Mouse (Mus musculus): Measurements from ENCODE around the gene Gstp2. TPM values are rescaled to one million over a fixed set of nuclear protein-coding genes. Genes with fewer than 3 reads are reported as not detected.
"Not testable (repeated sequence)": the region's sequence is repeated elsewhere in the genome, so short reads cannot be mapped to it uniquely, and the experiment has no call there.

Gstp2 gene
- polyA plus RNA-seq, 1 experiment from 2014 or later = 11.1 TPM

- no peak overlapping the region for H3K4me3 ChIP-seq
- H3K9me3 ChIP-seq (replicated peaks) = no peaks in the 10 kb centered on the region
- no peak overlapping the region for H3K9ac ChIP-seq
- ATAC-seq (replicated peaks; ENCODE audit: insufficient number of reproducible peaks, insufficient read depth, low FRiP score, low read depth) = no peak
- WGBS = 73% methylated on average over 15 of the region's 15 CpGs
- H3K4me1 ChIP-seq (replicated peaks) = no peaks in the 10 kb centered on the region
- H3K36me3 ChIP-seq = no peaks in the 10 kb centered on the region
- H3K27me3 ChIP-seq = no peaks in the 10 kb centered on the region
- no peak overlapping the region for H3K27ac ChIP-seq
- no peak overlapping the region for H3K4me2 ChIP-seq
Measured at GRCm38 (mm10) chr19:4070311-4070710, 24.5 kb upstream of the Gstp2 start.

- ATAC-seq (replicated peaks; ENCODE audit: insufficient number of reproducible peaks, insufficient read depth, low FRiP score, low read depth) = no peak
- Histone ChIP-seq H3K4me3 (no peak overlapping the region), H3K27ac (no peak overlapping the region), H3K36me3 (no peaks in the 10 kb centered on the region), H3K9me3 (replicated peaks) (no peaks in the 10 kb centered on the region), H3K27me3 (no peaks in the 10 kb centered on the region), H3K9ac (no peak overlapping the region), H3K4me1 (replicated peaks) (no peaks in the 10 kb centered on the region), H3K4me2 (no peak overlapping the region)
- WGBS = 73% methylated on average over 15 of the region's 15 CpGs
Measured at GRCm38 (mm10) chr19:4068717-4069410, 23.0 kb upstream of the Gstp2 start.

DNA sequence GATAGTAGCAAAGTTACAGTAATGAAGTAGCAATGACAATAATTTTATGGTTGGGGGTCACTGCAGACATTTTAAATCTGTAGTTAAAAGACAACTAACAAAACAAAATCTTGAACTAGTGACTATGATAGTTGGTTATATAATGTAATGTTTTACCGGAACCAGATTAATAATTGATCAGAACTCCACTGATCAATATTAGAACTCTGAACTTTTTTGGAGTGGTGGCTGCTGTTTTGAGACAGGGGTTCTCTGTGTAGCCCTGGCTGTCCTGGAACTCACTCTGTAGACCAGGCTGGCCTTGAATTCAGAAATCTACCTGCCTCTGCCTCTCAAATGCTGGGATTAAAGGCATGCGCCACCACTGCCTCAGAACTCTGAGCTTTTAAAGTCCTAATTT, 22.4 kb upstream of the Gstp2 start:
- H3K9me3 ChIP-seq (replicated peaks); H3K27me3 ChIP-seq; ATAC-seq (replicated peaks; ENCODE audit: insufficient number of reproducible peaks, insufficient read depth, low FRiP score, low read depth); H3K4me2 ChIP-seq; H3K4me3 ChIP-seq; H3K27ac ChIP-seq; H3K9ac ChIP-seq; H3K4me1 ChIP-seq (replicated peaks); H3K36me3 ChIP-seq: not testable (repeated sequence)
- 89% methylated on average over 2 of the region's 2 CpGs for WGBS

GRCm38 (mm10) chr19:4066877-4067276, 21.1 kb upstream of the Gstp2 start:
- H3K27ac ChIP-seq = no peak overlapping the region
- H3K27me3 ChIP-seq = no peaks in the 10 kb centered on the region
- H3K9me3 ChIP-seq (replicated peaks) = no peaks in the 10 kb centered on the region
- no peak for ATAC-seq (replicated peaks; ENCODE audit: insufficient number of reproducible peaks, insufficient read depth, low FRiP score, low read depth)
- H3K4me2 ChIP-seq = no peak overlapping the region
- no peaks in the 10 kb centered on the region for H3K36me3 ChIP-seq
- no peak overlapping the region for H3K4me3 ChIP-seq
- no peaks in the 10 kb centered on the region for H3K4me1 ChIP-seq (replicated peaks)
- no peak overlapping the region for H3K9ac ChIP-seq

- 74% methylated on average over 6 of the region's 6 CpGs for WGBS
Measured at GRCm38 (mm10) chr19:4066280-4066679, 20.5 kb upstream of the Gstp2 start.

GRCm38 (mm10) chr19:4064501-4064900, 18.7 kb upstream of the Gstp2 start:
- peak overlapping the region; percentile 48 for H3K4me2 ChIP-seq
- not testable (repeated sequence) for ATAC-seq (replicated peaks; ENCODE audit: insufficient number of reproducible peaks, insufficient read depth, low FRiP score, low read depth); H3K36me3 ChIP-seq; H3K4me1 ChIP-seq (replicated peaks); H3K27me3 ChIP-seq; H3K9me3 ChIP-seq (replicated peaks); H3K4me3 ChIP-seq; H3K9ac ChIP-seq
- WGBS = 3% methylated on average over 4 of the region's 11 CpGs
- peak overlapping the region; percentile 70; the same call in 1 of the 2 replicates for H3K27ac ChIP-seq

More at GRCm38 (mm10) chr19:4066280-4066679, 20.5 kb upstream of the Gstp2 start:
- no peaks in the 10 kb centered on the region for H3K27me3 ChIP-seq
- H3K4me3 ChIP-seq = no peak overlapping the region
- no peaks in the 10 kb centered on the region for H3K9me3 ChIP-seq (replicated peaks)
- H3K36me3 ChIP-seq = no peaks in the 10 kb centered on the region
- H3K4me2 ChIP-seq = no peak overlapping the region
- H3K9ac ChIP-seq = no peak overlapping the region
- ATAC-seq (replicated peaks; ENCODE audit: insufficient number of reproducible peaks, insufficient read depth, low FRiP score, low read depth) = no peak
- no peaks in the 10 kb centered on the region for H3K4me1 ChIP-seq (replicated peaks)
- no peak overlapping the region for H3K27ac ChIP-seq

- H3K4me1 ChIP-seq (replicated peaks); H3K9ac ChIP-seq; H3K27me3 ChIP-seq; H3K9me3 ChIP-seq (replicated peaks); H3K4me2 ChIP-seq; ATAC-seq (replicated peaks; ENCODE audit: insufficient number of reproducible peaks, insufficient read depth, low FRiP score, low read depth); H3K4me3 ChIP-seq; H3K36me3 ChIP-seq: not testable (repeated sequence)
- peak overlapping the region; percentile 70 for H3K27ac ChIP-seq
- 34% methylated on average over 4 of the region's 4 CpGs for WGBS
Measured at GRCm38 (mm10) chr19:4063357-4063756, 17.5 kb upstream of the Gstp2 start.

- Histone ChIP-seq H3K27ac (no peak overlapping the region), H3K9me3 (replicated peaks) (no peaks in the 10 kb centered on the region), H3K4me3 (no peak overlapping the region), H3K9ac (no peak overlapping the region), H3K27me3 (no peaks in the 10 kb centered on the region), H3K4me1 (replicated peaks) (peaks cover 14% of the 10 kb centered on the region), H3K36me3 (no peaks in the 10 kb centered on the region), H3K4me2 (no peak overlapping the region)
- no peak for ATAC-seq (replicated peaks; ENCODE audit: insufficient number of reproducible peaks, insufficient read depth, low FRiP score, low read depth)
- WGBS = 80% methylated on average over 6 of the region's 6 CpGs
Measured at GRCm38 (mm10) chr19:4060899-4061465, 15.2 kb upstream of the Gstp2 start.

GRCm38 (mm10) chr19:4060044-4060898, 14.4 kb upstream of the Gstp2 start:
- peaks cover 21% of the 10 kb centered on the region for H3K4me1 ChIP-seq (replicated peaks)
- H3K27me3 ChIP-seq; H3K9ac ChIP-seq; H3K27ac ChIP-seq; H3K36me3 ChIP-seq; ATAC-seq (replicated peaks; ENCODE audit: insufficient number of reproducible peaks, insufficient read depth, low FRiP score, low read depth); H3K4me2 ChIP-seq; H3K9me3 ChIP-seq (replicated peaks); H3K4me3 ChIP-seq: not testable (repeated sequence)
- WGBS = 88% methylated on average over 8 of the region's 8 CpGs

- no peak within 1 kb of the TSS for H3K9ac ChIP-seq
- no peaks in the 10 kb centered on the region for H3K36me3 ChIP-seq
- H3K4me2 ChIP-seq = no peak within 1 kb of the TSS
- H3K27ac ChIP-seq = no peak within 1 kb of the TSS
- no peak within 1 kb of the TSS for H3K4me3 ChIP-seq
- H3K27me3 ChIP-seq = no peaks in the 10 kb centered on the region
- ATAC-seq (replicated peaks; ENCODE audit: insufficient number of reproducible peaks, insufficient read depth, low FRiP score, low read depth) = no peak
- 69% methylated on average over 15 of the region's 15 CpGs for WGBS
- H3K9me3 ChIP-seq (replicated peaks) = no peaks in the 10 kb centered on the region
- peaks cover 21% of the 10 kb centered on the region for H3K4me1 ChIP-seq (replicated peaks)
Measured at GRCm38 (mm10) chr19:4059069-4059740, 13.4 kb upstream of the Gstp2 start, which contains the start of gene Gstp3. TSS of gene Gstp3 (minus strand) at chr19:4059569.

- H3K9ac ChIP-seq = no peak overlapping the region
- H3K36me3 ChIP-seq = no peaks in the 10 kb centered on the region
- H3K27ac ChIP-seq = no peak overlapping the region
- no peak overlapping the region for H3K4me2 ChIP-seq
- H3K4me1 ChIP-seq (replicated peaks) = peaks cover 21% of the 10 kb centered on the region
- WGBS = 92% methylated on average over 5 of the region's 5 CpGs
- H3K4me3 ChIP-seq = no peak overlapping the region
- no peaks in the 10 kb centered on the region for H3K9me3 ChIP-seq (replicated peaks)
- no peak for ATAC-seq (replicated peaks; ENCODE audit: insufficient number of reproducible peaks, insufficient read depth, low FRiP score, low read depth)
- no peaks in the 10 kb centered on the region for H3K27me3 ChIP-seq
Measured at GRCm38 (mm10) chr19:4058581-4058980, 12.8 kb upstream of the Gstp2 start.

Measured in heart, embryonic 15.5 days (tissue).